Mouse (Mus musculus) bone marrow macrophage, adult 2 months (primary cell): ENCODE measurements at regions not wholly inside any gene's neighbourhood (a gene's known extent, or its start where the extent isn't known, plus 50 kb on each side); places are given as distances from the start of the nearest gene placed in this dataset.

Experiments
- CTCF ChIP-seq: IDR thresholded peaks from 2 replicates; pipeline ENCODE4 v1.5.1; 2012; ENCODE audit warnings: low read depth, mild to moderate bottlenecking, low read length, moderate library complexity
- POLR2A ChIP-seq: IDR thresholded peaks from 2 replicates; pipeline ENCODE4 v1.6.1; 2012; ENCODE audit warnings: mild to moderate bottlenecking, low read depth, low read length, borderline replicate concordance

- TF ChIP-seq POLR2A (no peak), CTCF (no peak)
Observed at GRCm38 (mm10) chr7:125190067-125190466, 254.4 kb upstream of the Kdm8 start.
